ENCODE assay signal across 8 mouse cellular contexts in the genomic region with DNA sequence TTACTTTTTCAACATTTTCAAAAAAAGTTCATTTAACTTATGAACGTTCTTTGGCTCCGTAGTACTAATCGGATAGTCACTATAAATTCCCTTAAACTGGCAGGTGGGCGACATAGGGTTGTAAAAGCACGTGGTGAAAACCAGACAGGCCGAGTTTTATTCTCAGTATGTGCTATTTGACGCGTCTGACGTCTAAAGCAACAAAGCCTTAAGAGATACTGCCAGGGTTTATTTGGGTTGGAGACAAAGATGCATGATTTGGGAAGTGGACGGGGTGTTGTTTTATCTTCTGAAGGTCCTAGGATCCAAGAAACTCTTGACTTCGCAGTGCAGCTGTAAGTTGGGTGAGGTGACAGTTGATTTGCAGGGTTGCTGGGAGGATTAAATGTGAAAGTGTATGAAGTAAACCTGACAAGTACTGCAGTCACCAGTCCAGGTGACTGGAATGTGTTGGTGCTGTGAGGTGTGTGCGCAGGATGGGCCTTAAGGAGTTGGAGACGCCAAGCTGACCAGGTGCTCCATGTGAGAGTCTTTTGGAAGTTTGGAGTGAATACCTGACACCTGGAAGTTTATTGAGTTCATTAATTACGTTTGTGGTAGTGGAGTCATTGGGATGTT. TPM values are rescaled to one million over a fixed set of nuclear protein-coding genes. Genes with fewer than 3 reads are reported as not detected.
DNase-seq lines count a peak whose midpoint lies in the region; ATAC-seq and TF ChIP-seq lines count a peak whose summit lies in the region.

No protein-coding gene starts in this region.

- peak overlapping the region; percentile 96 for H3K9ac ChIP-seq in MEL (ENCODE audit: control insufficient read depth, low read depth, low read length, poor library complexity, severe bottlenecking)
- H3K9ac ChIP-seq in heart, postnatal 0 days (replicated peaks; ENCODE audit: low read depth, low read length): peak overlapping the region; percentile 93
- peak overlapping the region; percentile 92 for H3K9ac ChIP-seq in midbrain, embryonic 11.5 days (ENCODE audit: low read length)

- no peak for TF ChIP-seq CTCF in kidney, adult 2 months (conservative IDR thresholded peaks at IDR 0.05; ENCODE audit: insufficient read depth, insufficient read length, low read depth, low read length)
- no peak for TF ChIP-seq CTCF in MEL (IDR thresholded peaks at IDR 0.05 in 2 of 3, conservative IDR thresholded peaks at IDR 0.05 in 1 of 3; ENCODE audit: control insufficient read depth in 1 of 3, insufficient read depth in 1 of 3, low read depth in 2 of 3, low read length in 3 of 3, poor library complexity in 1 of 3, severe bottlenecking in 1 of 3)
- TF ChIP-seq CTCF in heart, postnatal 0 days (IDR thresholded peaks at IDR 0.05; ENCODE audit: low read depth): no peak

- no peaks in the 10 kb centered on the region for H3K27me3 ChIP-seq in kidney, adult 2 months (replicated peaks; ENCODE audit: control insufficient read depth, insufficient read depth, low read length)
- H3K27me3 ChIP-seq in MEL (ENCODE audit: control insufficient read depth in 1 of 2, insufficient read depth in 2 of 2, low read length in 2 of 2): no peaks in the 10 kb centered on the region
- H3K27me3 ChIP-seq in heart, postnatal 0 days (ENCODE audit: control insufficient read depth, insufficient read depth, low read length): no peaks in the 10 kb centered on the region
- H3K27me3 ChIP-seq in midbrain, embryonic 11.5 days (ENCODE audit: control insufficient read depth, insufficient read depth, low read length): no peaks in the 10 kb centered on the region

- H3K4me3 ChIP-seq in kidney, adult 2 months (ENCODE audit: insufficient read depth, low read depth, low read length): peak overlapping the region; percentile 99
- H3K4me3 ChIP-seq in MEL (ENCODE audit: control insufficient read depth in 1 of 2, insufficient read depth in 1 of 2, low read depth in 2 of 2, low read length in 2 of 2): peak overlapping the region; percentile 85 to 96
- peak overlapping the region; percentile 83 for H3K4me3 ChIP-seq in heart, postnatal 0 days (ENCODE audit: low read depth, low read length)
- peak overlapping the region; percentile 76 for H3K4me3 ChIP-seq in midbrain, embryonic 11.5 days (ENCODE audit: low read depth, low read length)

- 0 out of 4 replicates have a peak, but pooled peaks of 1 of the 2 experiments have one; percentile 7 for TF ChIP-seq EP300 in MEL (IDR thresholded peaks at IDR 0.05; ENCODE audit: low read depth in 1 of 2, low read length in 2 of 2)
- TF ChIP-seq EP300 in heart, postnatal 0 days (IDR thresholded peaks at IDR 0.05; ENCODE audit: low read depth): no peak

- DNase-seq in kidney, adult 2 months: no peak
- DNase-seq in kidney, postnatal 10 days: no peak
- peak; percentile 59 for DNase-seq in MEL (ENCODE audit: low read depth, low spot score)
- no peak for DNase-seq in heart, postnatal 0 days (ENCODE audit: low spot score)
- DNase-seq in midbrain, embryonic 11.5 days (ENCODE audit: low spot score, missing footprints): peak; percentile 80
- DNase-seq in right cerebral cortex, postnatal 4 days: no peak
- no peak for DNase-seq in cerebellum, adult 11 months
- DNase-seq in gastrocnemius, postnatal 10 days: no peak

- H3K36me3 ChIP-seq in kidney, adult 2 months (ENCODE audit: control insufficient read depth, insufficient read depth, low read length): peaks cover 10% of the 10 kb centered on the region
- H3K36me3 ChIP-seq in MEL (ENCODE audit: control insufficient read depth in 1 of 2, insufficient read depth in 2 of 2, low read length in 2 of 2): peaks cover 36 to 41% of the 10 kb centered on the region in 2 experiments
- H3K36me3 ChIP-seq in heart, postnatal 0 days (replicated peaks; ENCODE audit: control insufficient read depth, insufficient read depth, low read length): peaks cover 28% of the 10 kb centered on the region
- peaks cover 8% of the 10 kb centered on the region; the same call in 1 of the 2 replicates for H3K36me3 ChIP-seq in midbrain, embryonic 11.5 days (ENCODE audit: control insufficient read depth, insufficient read depth, low read length)

- TF ChIP-seq POLR2A in kidney, adult 2 months (IDR thresholded peaks at IDR 0.05; ENCODE audit: low read depth, low read length): no peak
- no peak for TF ChIP-seq POLR2A in MEL (IDR thresholded peaks at IDR 0.05; ENCODE audit: control insufficient read depth in 1 of 2, insufficient read depth in 1 of 2, low read depth in 1 of 2, low read length in 2 of 2, poor library complexity in 1 of 2)

- no peak for TF ChIP-seq RAD21 in MEL (IDR thresholded peaks at IDR 0.05; ENCODE audit: low read depth, low read length)

- H3K27ac ChIP-seq in kidney, adult 2 months (ENCODE audit: insufficient read depth, low read depth, low read length): no peak overlapping the region
- H3K27ac ChIP-seq in MEL (ENCODE audit: control insufficient read depth, low read depth, low read length): peak overlapping the region; percentile 75
- peak overlapping the region; percentile 92 for H3K27ac ChIP-seq in heart, postnatal 0 days (ENCODE audit: low read depth)
- H3K27ac ChIP-seq in midbrain, embryonic 11.5 days (ENCODE audit: low read depth, low read length): no peak overlapping the region

- peaks cover 14% of the 10 kb centered on the region for H3K4me1 ChIP-seq in kidney, adult 2 months (ENCODE audit: control insufficient read depth, insufficient read depth, low read length)
- H3K4me1 ChIP-seq in MEL (ENCODE audit: control insufficient read depth in 1 of 2, insufficient read depth in 2 of 2, low read length in 2 of 2): peaks cover 8% of the 10 kb centered on the region in 2 experiments; a peak in 2 of 4 replicates
- peaks cover 13% of the 10 kb centered on the region for H3K4me1 ChIP-seq in heart, postnatal 0 days (ENCODE audit: control insufficient read depth, insufficient read depth)
- H3K4me1 ChIP-seq in midbrain, embryonic 11.5 days (ENCODE audit: control insufficient read depth, insufficient read depth, low read length): peaks cover 13% of the 10 kb centered on the region

- H3K4me2 ChIP-seq in heart, postnatal 0 days (ENCODE audit: low read depth, low read length): peak overlapping the region; percentile 81
- H3K4me2 ChIP-seq in midbrain, embryonic 11.5 days: peak overlapping the region; percentile 62

- H3K9me3 ChIP-seq in MEL (replicated peaks; ENCODE audit: insufficient read depth, low read length): no peaks in the 10 kb centered on the region
- H3K9me3 ChIP-seq in heart, postnatal 0 days (replicated peaks; ENCODE audit: control insufficient read depth, low read length): no peaks in the 10 kb centered on the region
- no peaks in the 10 kb centered on the region for H3K9me3 ChIP-seq in midbrain, embryonic 11.5 days (ENCODE audit: control insufficient read depth, low read length)

- peaks cover 42% of the 10 kb centered on the region for H3K79me2 ChIP-seq in MEL (ENCODE audit: control insufficient read depth, insufficient read depth, low read length, poor library complexity)

- WGBS in kidney, adult 2 months: 6% methylated on average over 14 of the region's 14 CpGs
- WGBS in heart, postnatal 0 days: 6% methylated on average over 14 of the region's 14 CpGs
- 14% methylated on average over 14 of the region's 14 CpGs for WGBS in midbrain, embryonic 11.5 days

- no peak for ATAC-seq in heart, postnatal 0 days (ENCODE audit: insufficient read depth, low read depth)
- no peak for ATAC-seq in midbrain, embryonic 11.5 days (ENCODE audit: low FRiP score)

RNA-seq across cellular contexts. Expression of a gene that starts 1.0 kb away (rescaled TPM):
- 109 and 148 TPM in 2 replicates for polyA plus RNA-seq in kidney, adult 2 months (2012; rRNA removed)
- total RNA-seq in MEL (2012; rRNA removed): 552 and 588 TPM in 2 replicates
- polyA plus RNA-seq in MEL (2012; ENCODE audit: insufficient read depth in 1 of 2, insufficient read length in 2 of 2, low read depth in 1 of 2, low replicate concordance in 2 of 2, missing spikeins in 1 of 2): 100 to 1,000 TPM; 387 to 567 TPM
- total RNA-seq in heart, postnatal 0 days (2014; rRNA removed; ENCODE audit: low replicate concordance): 135 and 153 TPM in 2 replicates
- polyA plus RNA-seq in heart, postnatal 0 days (2015; fragmentation: Nextera tagmentation; extraction: Ambion mirVana): 154 and 160 TPM in 2 replicates
- polyA plus RNA-seq in midbrain, embryonic 11.5 days (2014; fragmentation: Nextera tagmentation; extraction: Ambion mirVana): 448 and 476 TPM in 2 replicates
- 100 to 1,000 TPM; 118 to 122 TPM for total RNA-seq in gastrocnemius, postnatal 10 days (2021)

RNA-seq across cellular contexts. Expression of a gene that starts 9.1 kb away (rescaled TPM):
- 23.5 and 35.7 TPM in 2 replicates for polyA plus RNA-seq in kidney, adult 2 months (2012; rRNA removed)
- 113 and 128 TPM in 2 replicates for total RNA-seq in MEL (2012; rRNA removed)
- 100 to 1,000 TPM in 1 of 2 experiments, not detected in 1; 102 TPM for polyA plus RNA-seq in MEL (2012; ENCODE audit: insufficient read depth in 1 of 2, insufficient read length in 2 of 2, low read depth in 1 of 2, low replicate concordance in 2 of 2, missing spikeins in 1 of 2)
- 28.8 and 43.5 TPM in 2 replicates for total RNA-seq in heart, postnatal 0 days (2014; rRNA removed; ENCODE audit: low replicate concordance)
- 376 TPM in 2 replicates for polyA plus RNA-seq in heart, postnatal 0 days (2015; fragmentation: Nextera tagmentation; extraction: Ambion mirVana)
- 432 and 437 TPM in 2 replicates for polyA plus RNA-seq in midbrain, embryonic 11.5 days (2014; fragmentation: Nextera tagmentation; extraction: Ambion mirVana)
- 100 to 1,000 TPM; 140 to 151 TPM for total RNA-seq in gastrocnemius, postnatal 10 days (2021)

RNA-seq across cellular contexts. Expression of a gene that starts 9.4 kb away (rescaled TPM):
- 1.4 and 1.7 TPM in 2 replicates for polyA plus RNA-seq in kidney, adult 2 months (2012; rRNA removed)
- 11.8 and 15.0 TPM in 2 replicates for total RNA-seq in MEL (2012; rRNA removed)
- polyA plus RNA-seq in MEL (2012; ENCODE audit: insufficient read depth in 1 of 2, insufficient read length in 2 of 2, low read depth in 1 of 2, low replicate concordance in 2 of 2, missing spikeins in 1 of 2): 1 to 10 TPM in 1 of 2 experiments, not detected in 1; 8.6 TPM
- not detected in 2 replicates for total RNA-seq in heart, postnatal 0 days (2014; rRNA removed; ENCODE audit: low replicate concordance)
- 6.8 and 8.0 TPM in 2 replicates for polyA plus RNA-seq in heart, postnatal 0 days (2015; fragmentation: Nextera tagmentation; extraction: Ambion mirVana)
- polyA plus RNA-seq in midbrain, embryonic 11.5 days (2014; fragmentation: Nextera tagmentation; extraction: Ambion mirVana): 5.2 and 5.6 TPM in 2 replicates
- total RNA-seq in gastrocnemius, postnatal 10 days (2021): 1 to 10 TPM; 3.9 to 5.9 TPM

RNA-seq across cellular contexts. Expression of a gene that starts 16.0 kb away (rescaled TPM):
- polyA plus RNA-seq in kidney, adult 2 months (2012; rRNA removed): 2.5 and 4.0 TPM in 2 replicates
- 0.27 and 0.65 TPM in 2 replicates for total RNA-seq in MEL (2012; rRNA removed)
- 1 to 10 TPM in 1 of 2 experiments, not detected in 1; 1.0 TPM for polyA plus RNA-seq in MEL (2012; ENCODE audit: insufficient read depth in 1 of 2, insufficient read length in 2 of 2, low read depth in 1 of 2, low replicate concordance in 2 of 2, missing spikeins in 1 of 2)
- total RNA-seq in heart, postnatal 0 days (2014; rRNA removed; ENCODE audit: low replicate concordance): 0.34 and 11.4 TPM in 2 replicates
- 1.3 and 1.9 TPM in 2 replicates for polyA plus RNA-seq in heart, postnatal 0 days (2015; fragmentation: Nextera tagmentation; extraction: Ambion mirVana)
- 3.8 and 4.0 TPM in 2 replicates for polyA plus RNA-seq in midbrain, embryonic 11.5 days (2014; fragmentation: Nextera tagmentation; extraction: Ambion mirVana)
- total RNA-seq in gastrocnemius, postnatal 10 days (2021): 1 to 10 TPM; 2.7 to 3.3 TPM

RNA-seq across cellular contexts. Expression of a gene that starts 19.5 kb away (rescaled TPM):
- polyA plus RNA-seq in kidney, adult 2 months (2012; rRNA removed): 5.9 and 6.1 TPM in 2 replicates
- 10.4 and 11.3 TPM in 2 replicates for total RNA-seq in MEL (2012; rRNA removed)
- polyA plus RNA-seq in MEL (2012; ENCODE audit: insufficient read depth in 1 of 2, insufficient read length in 2 of 2, low read depth in 1 of 2, low replicate concordance in 2 of 2, missing spikeins in 1 of 2): 10 to 100 TPM in 1 of 2 experiments, not detected in 1; 15.8 TPM
- 1.4 and 2.0 TPM in 2 replicates for total RNA-seq in heart, postnatal 0 days (2014; rRNA removed; ENCODE audit: low replicate concordance)
- 2.0 and 2.2 TPM in 2 replicates for polyA plus RNA-seq in heart, postnatal 0 days (2015; fragmentation: Nextera tagmentation; extraction: Ambion mirVana)
- polyA plus RNA-seq in midbrain, embryonic 11.5 days (2014; fragmentation: Nextera tagmentation; extraction: Ambion mirVana): 4.3 and 5.3 TPM in 2 replicates
- 10 to 100 TPM in 1 of 2 experiments, 1 to 10 TPM in 1; 9.7 to 11.4 TPM for total RNA-seq in gastrocnemius, postnatal 10 days (2021)

Comparison
In these comparisons a context has a peak if more than half of its experiments do, and no peak if none do; other contexts are left out.
1. DNase-seq: peak in MEL (single experiment) and midbrain, embryonic 11.5 days (single experiment); none in kidney, adult 2 months (single experiment), kidney, postnatal 10 days (single experiment), heart, postnatal 0 days (single experiment), right cerebral cortex, postnatal 4 days (single experiment), cerebellum, adult 11 months (single experiment) and gastrocnemius, postnatal 10 days (single experiment).
2. H3K27ac ChIP-seq: peak in MEL (single experiment) and heart, postnatal 0 days (single experiment); none in kidney, adult 2 months (single experiment) and midbrain, embryonic 11.5 days (single experiment).
3. Peak in every context shown above with its lines, with median percentiles within 50 percentile points of each other: H3K4me3 ChIP-seq and H3K9ac ChIP-seq.